Mouse (Mus musculus) kidney, adult 2 months (tissue): ENCODE data around the gene A4galt. TPM values are rescaled to one million over a fixed set of nuclear protein-coding genes. Genes with fewer than 3 reads are reported as not detected.

Experiments
- DNase-seq: peaks from one replicate; pipeline ENCODE4 v3.0.0; 2021
- H3K27ac ChIP-seq: fragments of 200-500 bp; 2 replicates; pipeline ENCODE4 v1.5.1; 2012; ENCODE audit warnings: low read depth, low read length, control low read depth, inconsistent platforms; ENCODE audit not compliant: insufficient read depth
- H3K27me3 ChIP-seq: fragments of 200-500 bp; replicated peaks from 2 replicates; pipeline ENCODE4 v1.6.1; 2012; ENCODE audit warnings: mild to moderate bottlenecking, moderate library complexity, low read length, inconsistent platforms; ENCODE audit not compliant: control insufficient read depth, insufficient read depth
- H3K36me3 ChIP-seq: fragments of 200-500 bp; 2 replicates; pipeline ENCODE4 v1.6.1; 2012; ENCODE audit warnings: mild to moderate bottlenecking, moderate library complexity, low read length, inconsistent platforms; ENCODE audit not compliant: control insufficient read depth, insufficient read depth
- H3K4me1 ChIP-seq: fragments of 200-500 bp; 2 replicates; pipeline ENCODE4 v1.6.1; 2011; ENCODE audit warnings: low read length; ENCODE audit not compliant: control insufficient read depth, insufficient read depth
- H3K4me3 ChIP-seq: fragments of 200-500 bp; 2 replicates; pipeline ENCODE4 v1.5.1; 2011; ENCODE audit warnings: mild to moderate bottlenecking, low read depth, low read length, control low read depth; ENCODE audit not compliant: insufficient read depth
- CTCF ChIP-seq: fragments of 200-500 bp; conservative IDR thresholded peaks from 2 replicates; pipeline ENCODE4 v1.5.1; 2011; ENCODE audit warnings: low read depth, mild to moderate bottlenecking, control low read depth, low read length, moderate library complexity, mixed read lengths; ENCODE audit not compliant: insufficient read depth, insufficient read length
- POLR2A ChIP-seq: fragments of 200-500 bp; IDR thresholded peaks from one replicate; pipeline ENCODE4 v1.6.1; 2011; ENCODE audit warnings: low read depth, low read length, control low read depth
- WGBS: fragments of 180-500 bp; shearing (Covaris S2); methylation state at CpG from one replicate; pipeline ENCODE4 v1.1.7; 2018; 5-methylcytosine and 5-hydroxymethylcytosine counted together
- polyA plus RNA-seq: library from polyadenylated mRNA; depleted of rRNA; stranded (reverse); fragments of >200 nt; gene quantifications from 2 replicates; pipeline ENCODE4 v1.2.3, GENCODE M21; 2012; rRNA removed

Gene A4galt
- polyA plus RNA-seq, result 53.5 and 56.0 TPM in 2 replicates

DNA sequence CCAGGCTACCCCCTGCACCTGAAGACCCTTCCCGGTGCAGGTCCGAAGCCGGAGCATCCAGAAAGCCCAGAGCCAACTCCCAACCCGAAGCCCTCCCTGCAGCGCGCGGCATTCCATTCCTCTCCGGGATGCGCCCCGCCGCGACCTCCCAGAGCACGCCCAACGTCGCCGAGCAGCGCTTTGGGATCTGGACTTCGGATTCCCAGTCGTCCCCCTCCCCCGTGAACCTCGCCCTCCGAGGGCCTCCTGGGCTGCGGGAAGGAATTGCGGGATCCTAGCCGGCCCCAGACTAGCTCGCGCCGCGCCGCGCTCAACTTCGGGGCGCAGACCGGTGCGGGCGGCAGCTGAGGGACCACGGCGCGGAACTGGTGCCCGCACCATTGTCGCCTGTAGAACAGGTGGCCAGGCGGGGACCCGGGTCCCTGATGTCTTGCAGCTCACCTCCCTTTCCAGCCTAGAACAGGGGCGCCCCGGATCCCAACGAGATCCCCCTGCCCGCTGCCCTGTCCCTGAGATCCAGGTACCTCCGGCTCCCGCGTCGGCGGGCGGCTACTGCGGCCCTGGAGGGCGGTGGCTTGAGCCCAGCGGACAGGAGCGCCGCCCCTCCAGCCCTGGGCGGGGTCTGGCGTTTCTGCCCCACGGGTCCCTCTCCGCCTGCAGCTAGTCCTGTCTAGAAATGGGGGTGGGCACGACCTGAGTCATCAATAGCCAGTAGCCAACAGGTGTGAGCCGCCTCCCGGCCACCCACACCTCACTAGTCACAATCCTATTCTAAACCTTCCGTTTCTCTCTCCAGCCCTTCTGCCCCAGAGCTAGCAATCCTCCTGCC, at the start of gene A4galt:
Gene A4galt (minus strand): TSS at position 599 of the 829 bp plus-strand sequence.
- Histone ChIP-seq H3K4me3 (peak within 1 kb of the TSS; percentile 58), H3K27ac (peak within 1 kb of the TSS; percentile 73), H3K36me3 (no peaks in the 10 kb centered on the region), H3K4me1 (peaks cover 7% of the 10 kb centered on the region), H3K27me3 (no peaks in the 10 kb centered on the region)
- DNase-seq, result peak; percentile 77
- 1% methylated on average over 66 of the region's 66 CpGs for WGBS
- peak; percentile 50 for TF ChIP-seq POLR2A
- no peak for TF ChIP-seq CTCF

- no peak for TF ChIP-seq POLR2A
- TF ChIP-seq CTCF, result no peak
- Histone ChIP-seq H3K4me1 (peaks cover 31% of the 10 kb centered on the region), H3K27ac (peak overlapping the region; percentile 51), H3K27me3 (no peaks in the 10 kb centered on the region), H3K36me3 (no peaks in the 10 kb centered on the region), H3K4me3 (no peak overlapping the region)
- 56% methylated on average over 10 of the region's 10 CpGs for WGBS
- peak; percentile 62 for DNase-seq
Measured at GRCm38 (mm10) chr15:83299916-83300582, 48.5 kb upstream of the A4galt start.

- H3K27me3 ChIP-seq, result no peaks in the 10 kb centered on the region
- no peak for DNase-seq
- H3K27ac ChIP-seq, result no peak overlapping the region
- H3K4me1 ChIP-seq, result peaks cover 31% of the 10 kb centered on the region
- 87% methylated on average over 7 of the region's 7 CpGs for WGBS
- no peaks in the 10 kb centered on the region for H3K36me3 ChIP-seq
- TF ChIP-seq POLR2A, result no peak
- TF ChIP-seq CTCF, result no peak
- no peak overlapping the region for H3K4me3 ChIP-seq
Measured at GRCm38 (mm10) chr15:83299450-83299849, 47.9 kb upstream of the A4galt start.

DNA sequence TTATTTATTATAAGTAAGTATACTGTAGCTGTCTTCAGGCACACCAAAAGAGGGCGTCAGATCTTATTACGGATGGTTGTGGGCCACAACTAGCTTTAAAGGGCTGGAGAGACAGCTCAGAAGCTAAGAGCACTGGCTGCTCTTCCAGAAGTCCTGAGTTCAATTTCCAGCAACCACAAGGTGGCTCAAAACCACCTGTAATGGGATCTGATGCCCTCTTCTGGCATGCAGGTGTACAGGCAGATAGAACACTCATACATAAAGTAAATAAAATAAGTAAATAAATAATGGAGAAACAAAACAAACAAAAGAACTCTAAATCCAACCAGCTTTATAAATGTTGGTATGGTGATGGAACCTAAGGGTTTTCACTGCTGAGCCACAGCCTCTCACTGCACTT, 47.2 kb upstream of the A4galt start:
- WGBS, result 100% methylated on average over 2 of the region's 2 CpGs
- no peak overlapping the region for H3K27ac ChIP-seq

DNA sequence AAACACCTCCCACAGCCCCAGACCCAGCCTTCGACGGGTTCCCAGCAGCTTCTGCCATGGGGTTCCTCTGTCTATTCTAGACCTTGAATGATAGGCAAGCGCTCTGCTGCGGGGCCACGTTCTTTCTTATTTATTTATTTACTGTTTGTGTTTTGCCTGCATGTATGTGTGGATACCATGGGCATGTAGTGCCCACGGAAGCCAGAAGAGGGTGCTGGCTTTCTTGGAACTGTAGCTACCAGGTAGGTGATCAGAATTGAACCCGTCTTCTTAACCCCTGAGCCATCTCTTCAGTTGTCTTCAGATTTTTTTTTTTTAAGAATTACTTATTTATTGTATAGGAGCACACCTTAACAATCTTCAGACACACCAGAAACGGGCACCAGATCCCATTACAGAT, 46.7 kb upstream of the A4galt start:
- Histone ChIP-seq H3K36me3 (no peaks in the 10 kb centered on the region), H3K27me3 (no peaks in the 10 kb centered on the region), H3K4me3 (no peak overlapping the region), H3K27ac (no peak overlapping the region), H3K4me1 (peaks cover 33% of the 10 kb centered on the region)
- TF ChIP-seq POLR2A (no peak), CTCF (peak; percentile 33; the same call in 1 of the 2 replicates)
- WGBS, result 94% methylated on average over 8 of the region's 8 CpGs
- peak; percentile 34 for DNase-seq

More for the DNA sequence above, 47.2 kb upstream of the A4galt start:
- Histone ChIP-seq H3K4me3 (no peak overlapping the region), H3K36me3 (no peaks in the 10 kb centered on the region), H3K4me1 (peaks cover 33% of the 10 kb centered on the region), H3K27me3 (no peaks in the 10 kb centered on the region)
- 0 out of 2 replicates have a peak, but pooled peaks have one; percentile 16 for TF ChIP-seq CTCF
- TF ChIP-seq POLR2A, result no peak
- no peak for DNase-seq

GRCm38 (mm10) chr15:83296771-83297311, 45.3 kb upstream of the A4galt start:
- Histone ChIP-seq H3K4me3 (no peak overlapping the region), H3K27me3 (no peaks in the 10 kb centered on the region), H3K27ac (no peak overlapping the region), H3K36me3 (no peaks in the 10 kb centered on the region), H3K4me1 (peaks cover 44% of the 10 kb centered on the region)
- WGBS, result 68% methylated on average over 8 of the region's 8 CpGs
- DNase-seq, result peak; percentile 49
- no peak for TF ChIP-seq POLR2A
- no peak for TF ChIP-seq CTCF

DNA sequence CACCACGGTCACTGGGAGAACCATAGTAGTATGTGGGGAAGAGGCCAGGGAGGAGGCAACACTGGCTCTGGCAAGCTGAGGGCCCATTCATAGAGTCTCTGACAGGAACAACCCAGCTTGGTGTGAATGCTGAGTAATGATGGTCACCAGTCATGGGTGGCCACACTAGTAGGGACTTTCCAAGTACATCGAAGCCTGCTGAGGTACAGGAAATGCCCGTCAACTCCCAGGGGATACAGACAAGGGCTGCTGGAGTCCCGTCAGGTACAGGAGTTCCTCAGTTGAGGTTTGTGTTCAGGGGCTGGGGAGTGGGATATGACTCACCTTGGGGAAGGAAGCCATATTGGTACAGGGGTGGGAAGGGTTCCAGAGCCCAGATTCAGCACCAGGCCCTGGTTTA, 44.5 kb upstream of the A4galt start:
- Histone ChIP-seq H3K36me3 (no peaks in the 10 kb centered on the region), H3K27me3 (no peaks in the 10 kb centered on the region), H3K4me1 (peaks cover 44% of the 10 kb centered on the region), H3K4me3 (no peak overlapping the region), H3K27ac (no peak overlapping the region)
- 68% methylated on average over 4 of the region's 4 CpGs for WGBS
- DNase-seq, result no peak
- TF ChIP-seq CTCF (no peak), POLR2A (no peak)
